Mouse (Mus musculus): ENCODE measurements around the gene Grm2. TPM values are rescaled to one million over a fixed set of nuclear protein-coding genes. Genes with fewer than 3 reads are reported as not detected.
"Not testable (repeated sequence)": the region's sequence is repeated elsewhere in the genome, so short reads cannot be mapped to it uniquely, and the experiment has no call there.

Gene Grm2
- total RNA-seq, 2 experiments from 2014 or later = 54.5 to 58.8 TPM

DNA sequence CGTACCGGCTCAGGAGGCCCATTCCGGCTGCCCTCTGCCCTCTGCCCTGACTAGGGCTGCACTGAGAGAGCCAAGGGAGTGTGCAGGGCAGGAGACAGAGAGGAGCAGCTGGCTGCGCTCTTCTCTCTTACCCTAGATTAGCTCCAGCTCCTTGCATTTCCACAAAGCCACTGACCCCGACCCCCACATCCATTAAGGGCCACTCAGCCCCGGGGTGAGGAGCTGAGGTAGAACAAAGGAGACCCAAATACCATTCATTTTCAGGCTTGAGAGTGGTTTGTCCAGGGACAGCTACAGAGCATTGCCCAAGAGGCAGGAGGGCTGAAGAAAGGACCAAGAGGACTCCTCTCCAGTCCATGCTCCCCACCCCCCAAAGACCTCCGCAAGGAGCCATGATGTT is 3.6 kb upstream of the Grm2 start:
- intact Hi-C loops (cut with DNase I) = no loop called here
- no peak for DNase-seq (ENCODE audit: extremely low spot score in 1 of 2, low spot score in 2 of 2)

DNA sequence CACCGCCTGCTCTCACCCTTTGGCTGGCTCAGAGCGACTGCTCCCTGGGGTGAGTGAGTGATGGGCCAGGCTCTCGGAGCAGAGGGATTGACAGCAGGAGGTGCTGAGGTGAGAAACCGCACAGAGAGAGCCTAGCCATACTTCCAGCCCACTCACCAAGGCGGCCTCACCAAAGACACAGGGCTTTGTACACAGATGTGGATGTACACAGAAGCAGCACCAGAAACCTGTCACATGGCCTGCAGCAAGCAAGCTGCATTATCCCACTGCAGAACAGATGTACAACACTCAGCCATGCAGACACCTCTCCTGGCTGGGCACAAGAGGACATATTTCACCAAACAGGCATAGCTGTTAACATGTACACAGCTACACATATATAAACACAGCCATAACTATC is 1.7 kb upstream of the Grm2 start:
- intact Hi-C loops (cut with DNase I) = no loop called here
- DNase-seq (ENCODE audit: extremely low spot score in 1 of 2, low spot score in 2 of 2) = no peak

DNA sequence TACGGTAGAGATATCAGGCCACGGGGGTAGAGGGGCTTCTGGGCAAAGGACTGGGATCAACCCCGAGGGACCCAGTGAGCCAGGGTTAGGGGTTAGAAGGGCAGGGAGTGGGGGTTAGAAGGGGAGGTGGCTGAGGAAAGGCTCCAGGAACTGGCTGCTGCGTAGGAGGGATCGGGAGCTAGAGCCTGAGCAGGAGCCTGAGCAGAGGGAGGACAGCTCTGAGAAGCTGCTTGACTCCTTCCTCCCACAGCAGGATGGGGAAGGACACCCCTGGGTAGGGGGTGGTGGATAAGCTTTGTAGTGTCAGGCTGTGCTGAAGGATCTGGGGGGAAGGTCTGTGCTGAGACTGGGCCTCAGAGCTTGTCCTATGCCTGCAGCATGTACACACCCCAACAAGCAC is 938 bp upstream of the Grm2 start:
- intact Hi-C loops (cut with DNase I) = no loop called here
- no peak for DNase-seq (ENCODE audit: extremely low spot score in 1 of 2, low spot score in 2 of 2)

DNA sequence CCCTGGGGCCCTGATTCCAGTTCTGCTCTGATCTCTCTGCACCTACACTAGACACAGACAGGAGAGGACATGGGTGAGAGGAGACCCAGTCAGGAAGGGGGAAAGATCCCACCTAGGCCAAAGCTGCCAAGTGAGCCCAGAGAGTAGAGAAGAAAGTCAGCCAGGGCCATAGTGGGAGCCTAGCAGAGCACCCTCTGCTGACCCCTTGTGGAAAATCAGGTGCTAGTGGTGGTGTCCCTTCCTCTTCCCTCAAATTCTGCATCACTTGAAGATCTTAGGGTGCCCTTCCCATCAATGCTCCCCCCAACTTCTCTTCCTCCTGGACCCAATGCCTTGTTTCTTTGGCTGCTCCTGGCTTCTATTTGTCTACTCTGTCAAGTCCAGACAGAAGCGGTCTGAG is 3.2 kb downstream of the Grm2 start:
- no peak for DNase-seq (ENCODE audit: extremely low spot score in 1 of 2, low spot score in 2 of 2)
- intact Hi-C loops (cut with DNase I) = no loop called here

DNA sequence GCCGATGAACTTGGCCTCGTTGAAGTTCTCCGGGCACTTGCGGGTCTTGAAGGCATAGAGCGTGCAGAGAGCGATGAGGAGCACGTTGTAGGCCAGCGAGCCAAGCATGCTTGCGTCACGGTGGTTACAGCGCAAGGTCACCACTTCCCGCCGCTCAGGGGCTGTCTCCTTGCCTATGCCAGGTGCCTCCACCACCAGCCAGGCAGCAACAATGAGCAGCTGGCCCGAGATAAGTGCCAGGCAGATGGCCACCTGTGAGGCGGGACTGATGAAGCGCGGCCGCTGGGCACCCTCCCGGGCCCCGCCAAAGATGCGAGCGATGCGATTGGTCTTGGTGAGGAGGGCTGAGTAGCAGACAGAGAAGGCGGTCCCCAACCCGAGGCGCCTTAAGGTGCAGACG is 8.7 kb downstream of the Grm2 start:
- intact Hi-C loops (cut with DNase I) = no loop called here
- no peak for DNase-seq (ENCODE audit: extremely low spot score in 1 of 2, low spot score in 2 of 2)

DNA sequence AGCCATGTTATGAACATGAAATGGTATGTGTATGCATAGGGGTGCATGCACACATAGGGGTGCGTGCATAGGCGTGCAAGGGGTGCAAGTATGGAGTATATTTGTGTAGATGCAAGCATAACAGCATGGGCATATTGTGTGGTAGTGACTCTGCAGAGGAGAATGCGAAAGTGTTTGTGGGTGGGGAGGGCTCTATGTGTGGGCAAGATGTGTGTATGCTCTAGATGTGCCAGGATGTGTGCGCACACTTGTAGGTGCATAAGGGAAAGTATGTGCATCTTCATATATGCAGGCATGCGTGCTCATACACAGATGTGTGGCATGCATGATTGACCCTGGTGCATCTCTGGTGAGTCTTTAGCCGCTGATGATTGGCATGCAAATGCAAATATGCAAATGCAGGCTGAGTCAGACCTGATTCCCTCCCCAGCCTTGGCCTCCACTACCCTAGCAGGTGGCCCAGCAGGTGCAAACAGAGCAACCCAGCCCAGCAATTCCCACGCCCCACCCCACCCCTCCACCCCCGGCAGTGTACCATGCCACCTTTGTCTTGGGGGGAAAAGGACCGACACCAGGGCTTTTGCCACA is 10.1 kb downstream of the Grm2 start:
- intact Hi-C loops (cut with DNase I) = no loop called here

DNA sequence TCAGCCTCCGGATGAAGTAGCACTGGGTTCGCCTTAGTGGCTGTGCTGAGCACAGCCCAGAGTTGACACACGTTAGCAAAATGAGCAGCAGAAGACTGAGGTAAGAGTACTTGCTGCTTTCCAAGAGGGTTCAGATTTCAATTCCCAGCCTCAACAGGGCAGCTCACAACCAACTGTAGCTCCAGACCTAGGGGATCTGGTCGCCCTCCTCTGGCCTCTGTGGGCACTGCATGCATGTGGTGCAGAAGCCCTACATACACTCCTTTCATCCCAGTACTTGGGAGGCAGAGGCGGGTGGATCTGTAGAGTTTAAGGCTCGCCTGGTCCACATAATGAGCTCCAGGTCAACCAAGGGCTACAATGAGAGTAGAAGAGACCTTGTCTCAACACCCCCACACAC is 12.1 kb downstream of the Grm2 start:
- intact Hi-C loops (cut with DNase I) = loop anchor here (2.0 to 5.0 kb wide), 2 partner anchors 43 to 111 kb away; no protein-coding TSS in a partner anchor
- DNase-seq (ENCODE audit: extremely low spot score in 1 of 2, low spot score in 2 of 2) = no peak

More for the DNA sequence above, 10.1 kb downstream of the Grm2 start:
- no peak for DNase-seq (ENCODE audit: extremely low spot score in 1 of 2, low spot score in 2 of 2)

DNA sequence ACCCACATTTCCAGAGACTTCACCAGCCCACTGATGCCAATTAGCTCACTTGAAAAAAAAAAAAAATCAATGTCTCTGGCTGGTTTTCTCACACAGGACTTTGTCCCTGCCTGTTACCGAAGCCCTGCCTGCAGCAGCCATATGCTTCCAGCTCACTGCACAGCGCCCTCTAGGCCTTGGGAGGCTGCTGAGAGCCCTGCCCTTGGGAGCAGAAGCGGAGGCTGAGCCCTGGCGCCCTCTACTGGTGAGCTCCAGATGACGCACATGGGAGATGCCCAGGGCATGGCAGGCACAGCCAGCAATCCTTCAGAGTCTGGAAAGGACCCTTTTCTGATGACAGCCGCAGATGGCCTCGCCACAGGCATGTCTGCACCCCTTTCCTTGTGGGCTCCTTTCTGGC is 12.8 kb downstream of the Grm2 start:
- peak; percentile 59 to 89 for DNase-seq (ENCODE audit: extremely low spot score in 1 of 2, low spot score in 2 of 2)
- intact Hi-C loops (cut with DNase I) = loop anchor here (2.0 to 5.0 kb wide), 2 partner anchors 42 to 111 kb away; no protein-coding TSS in a partner anchor

DNA sequence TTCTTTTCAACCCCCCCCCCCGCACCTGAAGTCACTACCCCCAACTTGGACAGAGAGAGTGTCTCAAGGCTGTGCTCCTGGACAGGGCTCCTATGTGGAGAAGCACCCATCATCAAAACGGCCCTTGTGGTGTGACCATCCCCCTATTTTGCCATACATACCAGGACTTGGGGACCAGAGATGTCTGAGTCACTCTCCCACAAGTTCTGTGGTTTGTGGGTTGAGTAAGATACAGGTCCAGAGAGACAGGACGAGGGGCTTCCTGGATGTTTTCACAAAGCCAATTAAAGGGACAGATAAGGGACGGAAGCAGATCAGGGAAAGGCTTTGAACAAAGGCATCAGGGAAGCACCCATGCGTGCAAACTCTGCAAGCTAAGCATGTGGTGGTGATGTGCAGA is 14.5 kb downstream of the Grm2 start:
- no peak for DNase-seq (ENCODE audit: extremely low spot score in 1 of 2, low spot score in 2 of 2)
- intact Hi-C loops (cut with DNase I) = loop anchor here (5.0 kb wide), 1 partner anchor 109 kb away; no protein-coding TSS in a partner anchor

DNA sequence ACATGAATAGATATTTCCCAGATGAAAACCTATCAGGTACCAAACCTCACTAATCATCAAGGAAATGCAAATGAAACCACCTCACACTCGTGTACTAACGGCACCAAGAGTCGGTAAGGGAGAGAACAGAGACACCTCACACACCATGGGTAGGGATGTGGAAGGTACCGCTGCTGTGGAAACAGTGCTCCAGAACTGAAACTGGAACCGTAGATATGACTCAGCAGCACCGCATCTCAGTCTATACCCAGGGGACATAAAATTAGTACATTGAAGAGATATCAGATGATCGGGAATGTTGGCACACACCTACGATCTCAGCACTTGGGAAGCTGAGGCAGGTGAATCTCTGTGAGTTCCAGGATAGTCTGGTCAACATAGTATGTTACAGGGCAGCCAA is 17.7 kb downstream of the Grm2 start:
- DNase-seq (ENCODE audit: extremely low spot score in 1 of 2, low spot score in 2 of 2) = no peak
- intact Hi-C loops (cut with DNase I) = no loop called here

DNA sequence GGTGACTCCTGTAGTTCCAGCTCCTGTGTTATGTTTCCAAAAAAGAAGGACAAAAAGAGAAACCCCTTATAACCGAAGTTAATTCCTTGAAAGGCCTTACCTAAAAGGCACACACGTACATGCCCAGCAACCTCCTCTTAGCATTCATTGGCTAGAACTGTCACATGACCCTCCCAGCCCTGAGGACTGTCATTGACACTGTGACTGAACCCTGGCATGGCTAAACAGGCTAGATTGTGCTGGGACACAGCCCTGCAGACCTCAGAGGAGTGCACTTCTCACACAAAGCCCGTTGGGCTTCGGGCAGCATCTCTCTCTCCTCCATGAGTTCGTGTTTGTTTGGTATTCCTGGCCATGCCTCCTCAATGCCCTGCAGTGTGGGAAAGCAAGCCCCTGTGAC is 23.7 kb downstream of the Grm2 start:
- intact Hi-C loops (cut with DNase I) = no loop called here
- DNase-seq (ENCODE audit: extremely low spot score in 1 of 2, low spot score in 2 of 2) = no peak

DNA sequence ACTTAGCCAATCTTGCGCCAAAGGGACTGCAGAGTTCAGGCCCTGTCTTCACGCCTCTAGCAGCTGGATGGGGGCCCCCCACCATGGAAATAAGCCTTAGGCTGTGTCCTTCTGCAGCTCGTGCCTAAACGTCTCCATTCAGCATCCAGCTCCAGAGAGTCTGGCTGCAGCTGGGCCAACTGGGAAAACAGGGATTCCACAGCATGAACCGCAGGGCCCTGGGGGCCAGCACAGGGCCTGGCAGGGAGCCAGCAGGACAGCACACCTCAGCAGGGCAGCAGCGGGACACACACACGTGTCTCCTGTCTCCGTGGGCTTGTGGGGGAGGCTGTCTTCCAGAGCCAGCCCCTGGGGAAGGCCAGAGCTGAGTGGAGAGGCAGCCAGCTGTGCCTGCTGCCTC is 28.1 kb downstream of the Grm2 start:
- intact Hi-C loops (cut with DNase I); DNase-seq (ENCODE audit: extremely low spot score in 1 of 2, low spot score in 2 of 2): not testable (repeated sequence)

DNA sequence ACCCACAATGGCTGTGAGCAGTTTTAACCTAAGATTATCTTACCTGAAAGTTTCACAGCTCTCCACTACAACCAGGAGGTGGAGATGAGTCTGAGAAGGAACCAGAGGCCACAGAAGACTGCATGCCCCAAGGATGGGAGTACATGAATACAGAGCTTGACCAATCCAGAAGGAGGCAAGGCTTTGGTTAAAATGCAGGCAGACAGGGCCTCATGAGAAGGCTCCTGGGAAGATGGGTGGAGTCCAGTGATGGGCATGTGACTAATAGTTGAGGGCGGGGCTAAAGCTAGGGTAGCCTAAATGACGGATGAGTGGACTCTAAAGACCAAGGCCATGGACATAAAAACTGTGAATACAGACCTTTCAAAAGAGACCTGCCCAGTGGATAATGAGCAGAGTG is 29.6 kb downstream of the Grm2 start, which contains the start of gene Iqcf6:
Gene Iqcf6, plus strand, starts transcription at position 301 of the 400 bp plus-strand sequence.
- intact Hi-C loops (cut with DNase I) = no loop called here
- DNase-seq (ENCODE audit: extremely low spot score in 1 of 2, low spot score in 2 of 2) = no peak

DNA sequence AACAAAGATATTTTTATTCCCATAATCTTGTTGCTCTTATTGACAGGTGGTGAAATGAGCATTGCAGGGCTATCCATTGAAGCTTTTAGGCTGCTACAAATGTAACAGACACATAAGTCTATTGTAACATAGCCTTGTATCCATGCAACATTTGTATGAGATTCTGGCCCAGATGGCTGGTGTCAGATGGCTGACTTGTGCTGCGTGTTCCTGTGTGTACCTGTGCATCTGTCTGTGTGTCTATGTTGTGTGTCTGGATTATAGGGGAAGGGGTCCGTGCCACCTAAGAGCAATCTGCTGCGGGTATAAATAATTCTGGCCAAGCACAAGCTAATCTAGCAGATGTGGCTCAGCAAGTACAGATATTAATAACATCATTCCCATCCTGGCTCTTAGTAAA is 38.4 kb downstream of the Grm2 start:
- intact Hi-C loops (cut with DNase I) = no loop called here
- no peak for DNase-seq (ENCODE audit: extremely low spot score in 1 of 2, low spot score in 2 of 2)

DNA sequence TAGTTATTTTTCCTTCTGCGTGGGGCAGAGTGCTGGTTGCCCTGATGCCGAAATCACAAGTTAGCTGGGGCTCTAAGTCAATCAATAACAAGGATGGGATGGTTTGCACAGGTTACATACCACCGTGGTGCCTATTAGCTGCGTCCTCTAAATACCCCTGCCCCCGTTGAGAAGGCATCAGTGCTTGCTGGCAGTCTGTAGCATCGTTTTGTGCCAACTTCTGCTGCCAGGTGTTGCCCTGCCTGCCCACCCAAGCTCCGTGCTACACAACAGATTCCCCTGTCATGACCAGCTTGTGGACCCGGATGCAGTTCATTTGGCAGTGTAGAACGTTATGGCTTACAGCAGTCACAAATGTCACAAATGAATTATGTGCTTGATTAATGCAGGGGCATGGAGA is 39.6 kb downstream of the Grm2 start:
- DNase-seq (ENCODE audit: extremely low spot score in 1 of 2, low spot score in 2 of 2) = no peak
- intact Hi-C loops (cut with DNase I) = no loop called here

DNA sequence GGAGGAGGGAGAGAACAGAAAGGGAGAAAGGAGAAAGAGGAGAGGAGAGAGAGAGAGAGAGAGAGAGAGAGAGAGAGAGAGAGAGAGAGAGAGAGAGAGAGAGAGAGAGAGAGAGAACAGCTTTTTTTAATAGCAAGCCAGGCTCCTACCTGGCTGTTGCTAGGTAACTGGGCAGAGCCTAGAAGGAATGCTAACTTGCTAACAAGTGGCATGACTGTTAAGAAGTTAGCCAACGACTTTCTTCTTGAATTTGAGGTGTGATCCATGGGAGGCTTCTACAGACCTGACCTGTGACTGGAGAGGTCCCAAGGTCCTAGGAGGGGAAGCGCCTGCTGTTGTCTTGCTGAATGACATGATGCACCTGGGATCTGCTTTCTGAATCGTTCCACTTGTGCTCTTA is 41.3 kb downstream of the Grm2 start:
- DNase-seq (ENCODE audit: extremely low spot score in 1 of 2, low spot score in 2 of 2) = no peak
- intact Hi-C loops (cut with DNase I) = no loop called here

DNA sequence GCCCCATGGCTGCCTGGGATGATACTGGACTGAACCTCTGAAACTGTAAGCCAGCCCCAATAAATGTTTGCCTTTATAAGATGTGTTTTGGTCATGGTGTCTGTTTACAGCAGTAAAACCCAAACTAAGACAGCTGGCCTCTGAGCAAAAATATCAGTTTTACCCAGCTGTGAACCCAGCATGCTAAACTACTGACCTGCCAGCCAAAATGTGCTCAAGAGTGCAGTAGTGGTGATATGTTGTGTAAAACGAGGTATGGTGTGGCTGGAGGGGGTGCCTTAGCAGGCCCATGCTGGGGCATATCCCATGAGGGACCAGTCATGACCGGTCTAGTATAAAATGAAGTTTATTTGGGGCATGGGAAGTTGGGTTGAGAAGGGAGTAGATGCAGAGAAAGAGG is 41.9 kb downstream of the Grm2 start:
- intact Hi-C loops (cut with DNase I) = no loop called here
- no peak for DNase-seq (ENCODE audit: extremely low spot score in 1 of 2, low spot score in 2 of 2)

DNA sequence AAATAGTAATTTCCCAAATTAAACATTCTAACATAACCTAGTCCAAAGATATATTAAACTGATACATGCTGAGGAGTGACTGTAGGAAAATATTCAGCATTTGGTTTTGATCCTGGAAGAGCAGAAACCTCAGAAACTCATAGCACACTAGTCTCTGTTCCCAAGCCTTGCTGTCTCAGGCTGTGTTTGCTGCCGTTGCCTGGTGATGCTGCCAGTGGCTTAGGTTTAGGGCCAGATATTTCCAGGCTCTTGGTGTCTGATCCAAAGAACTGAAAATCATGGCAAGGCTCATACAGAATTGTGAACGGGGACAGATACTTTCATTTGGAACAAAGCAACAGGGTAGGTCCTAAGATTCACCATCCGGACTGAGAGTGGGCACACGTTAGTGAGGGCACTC is 45.2 kb downstream of the Grm2 start:
- intact Hi-C loops (cut with DNase I) = no loop called here
- DNase-seq (ENCODE audit: extremely low spot score in 1 of 2, low spot score in 2 of 2) = no peak

DNA sequence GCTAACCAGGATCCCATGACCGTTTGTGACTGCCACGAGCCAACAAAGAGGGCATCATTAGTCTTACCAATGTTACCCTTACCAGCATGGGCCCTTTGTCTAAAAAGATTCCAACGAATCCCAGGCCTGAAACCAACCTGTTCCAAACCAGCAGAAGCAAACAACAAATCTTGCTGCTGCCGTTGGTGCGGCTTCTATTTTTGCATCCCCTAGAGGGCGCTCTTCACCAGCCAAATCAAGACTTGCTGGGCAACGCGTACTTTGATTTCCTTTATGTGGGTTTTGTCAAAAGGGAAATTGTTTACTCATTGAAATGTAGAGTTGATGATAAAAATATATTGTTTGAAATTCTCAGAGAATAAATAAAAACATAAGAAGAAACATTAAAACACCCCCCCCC is 55.3 kb downstream of the Grm2 start:
- intact Hi-C loops (cut with DNase I) = loop anchor here (2.0 kb wide), 1 partner anchor 42 kb away; no protein-coding TSS in a partner anchor

DNA sequence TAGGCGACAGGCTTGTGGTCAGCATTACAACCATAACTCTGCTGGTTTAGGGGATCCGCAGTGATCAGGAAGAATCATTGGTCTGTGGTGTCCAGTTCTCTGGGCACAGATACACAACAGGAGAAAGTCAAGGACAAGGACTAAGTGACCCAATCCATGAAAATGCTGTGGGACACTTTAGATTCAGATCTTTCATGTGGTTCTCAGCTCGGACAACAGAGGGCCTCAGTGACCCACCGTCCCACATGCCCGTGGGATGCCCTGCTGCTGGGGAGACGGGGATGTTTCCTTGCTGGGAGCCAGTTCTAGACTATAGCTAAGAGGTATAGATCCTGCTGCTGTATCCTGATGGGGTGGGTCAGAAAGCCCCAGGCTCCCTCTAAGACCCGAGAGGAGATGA is 57.4 kb downstream of the Grm2 start:
- DNase-seq (ENCODE audit: extremely low spot score in 1 of 2, low spot score in 2 of 2) = no peak
- intact Hi-C loops (cut with DNase I) = loop anchor here (5.0 kb wide), 1 partner anchor 66 kb away; no protein-coding TSS in a partner anchor

More for the DNA sequence above, 55.3 kb downstream of the Grm2 start:
- peak; percentile 50 to 71 for DNase-seq (ENCODE audit: extremely low spot score in 1 of 2, low spot score in 2 of 2)

DNA sequence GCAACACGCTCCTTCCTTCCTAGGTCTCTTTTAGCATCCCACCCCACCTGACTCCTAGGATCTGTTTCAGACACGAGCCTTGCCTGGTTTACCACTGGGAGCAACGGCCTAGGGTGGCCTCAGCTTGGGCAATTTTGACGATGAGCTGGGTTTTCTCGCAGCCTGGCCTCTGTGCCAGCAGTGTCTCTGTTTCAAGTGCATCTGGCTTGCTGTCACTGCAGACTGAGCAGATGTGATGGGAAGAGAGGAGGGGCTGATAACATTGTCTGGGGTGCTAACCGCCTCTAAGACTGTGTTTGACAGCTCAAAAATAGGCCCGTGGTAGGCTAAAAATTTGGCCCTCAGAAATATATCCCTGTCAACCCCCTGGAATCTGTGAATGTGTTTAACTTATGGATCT is 60.0 kb downstream of the Grm2 start:
- intact Hi-C loops (cut with DNase I) = loop anchor here (5.0 kb wide), 1 partner anchor 64 kb away; no protein-coding TSS in a partner anchor
- no peak for DNase-seq (ENCODE audit: extremely low spot score in 1 of 2, low spot score in 2 of 2)

All from left cerebral cortex, postnatal 10 days (tissue).